Mouse (Mus musculus): ENCODE results near the gene Gm3646. TPM values are rescaled to one million over a fixed set of nuclear protein-coding genes. Genes with fewer than 3 reads are reported as not detected.

Gene Gm3646
- polyA plus RNA-seq, 1 experiment from 2014 or later = not detected

DNA sequence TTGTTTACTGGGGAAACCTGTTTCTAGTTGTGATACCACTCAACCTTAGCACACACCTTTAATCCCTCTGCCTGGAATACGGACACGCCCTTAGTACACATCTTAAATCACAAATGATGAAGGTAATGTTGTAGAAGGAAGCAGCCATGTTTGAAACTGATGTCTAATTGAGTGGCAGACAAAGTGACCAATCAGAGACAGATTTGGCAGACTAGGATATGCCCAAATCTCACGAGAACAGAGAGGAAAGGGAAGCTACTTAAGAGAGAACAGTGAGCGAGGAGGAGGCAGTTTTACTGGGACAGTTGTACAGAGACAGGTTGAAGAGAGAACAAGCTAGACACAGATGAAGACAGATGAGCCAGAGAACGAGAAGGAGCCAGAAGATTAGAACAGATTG, 10.6 kb upstream of the Gm3646 start:
- H3K4me1 ChIP-seq (ENCODE audit: insufficient read depth) = no peaks in the 10 kb centered on the region
- H3K27me3 ChIP-seq (ENCODE audit: insufficient read depth, low read length) = no peaks in the 10 kb centered on the region
- no peak for ATAC-seq (ENCODE audit: insufficient read depth)
- H3K9ac ChIP-seq = no peak overlapping the region
- WGBS = 78% methylated on average over 5 of the region's 5 CpGs
- DNase-seq = no peak
- TF ChIP-seq CTCF (IDR thresholded peaks at IDR 0.05; ENCODE audit: low read depth) = no peak
- no peaks in the 10 kb centered on the region for H3K9me3 ChIP-seq (ENCODE audit: low read depth, low read length)
- H3K4me2 ChIP-seq = no peak overlapping the region
- H3K27ac ChIP-seq (ENCODE audit: low read depth) = no peak overlapping the region
- H3K4me3 ChIP-seq (ENCODE audit: low read depth, low read length) = no peak overlapping the region
- H3K36me3 ChIP-seq (ENCODE audit: insufficient read depth) = no peaks in the 10 kb centered on the region

DNA sequence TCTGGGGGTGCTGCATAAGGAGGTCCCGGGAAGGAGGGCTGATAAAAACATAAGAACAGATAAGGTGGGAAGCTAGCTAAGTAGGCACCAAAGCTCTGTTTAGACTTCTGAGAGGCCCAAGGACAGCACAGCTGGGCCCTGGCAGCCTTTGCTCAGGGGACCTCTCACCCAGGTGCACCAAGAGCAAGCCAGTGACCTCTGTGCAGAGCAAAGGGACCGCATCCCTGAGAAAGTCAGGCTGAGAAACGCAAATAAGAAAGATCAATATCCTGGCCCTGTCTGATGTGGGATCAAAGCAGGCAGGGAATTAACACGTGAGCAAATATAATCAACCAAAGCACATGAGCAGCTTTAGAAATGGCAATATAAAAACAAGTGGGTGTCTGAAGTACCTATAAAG, 7.9 kb upstream of the Gm3646 start:
- no peak for DNase-seq

DNA sequence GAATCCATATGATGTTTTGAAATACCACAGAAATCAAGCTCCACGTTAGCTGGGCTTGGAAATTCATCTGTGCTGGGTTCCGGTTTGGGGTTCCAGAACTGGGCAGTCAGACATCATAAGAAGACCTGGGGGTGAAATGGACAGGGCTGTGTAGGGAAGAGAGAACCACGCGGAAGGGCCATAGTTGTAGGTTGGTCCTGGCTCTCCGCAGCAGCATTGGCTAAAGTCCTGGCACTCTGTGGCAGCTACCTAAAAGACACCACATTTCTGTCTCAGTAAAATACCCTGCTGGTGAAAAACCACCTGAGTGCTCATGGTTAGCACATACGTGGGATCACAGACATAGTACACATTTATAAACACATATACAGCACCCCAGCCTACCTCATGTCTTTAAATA, 343 bp downstream of the Gm3646 start:
- Histone ChIP-seq H3K27ac (ENCODE audit: low read depth) (no peak overlapping the region), H3K27me3 (ENCODE audit: insufficient read depth, low read length) (no peaks in the 10 kb centered on the region), H3K4me1 (ENCODE audit: insufficient read depth) (no peaks in the 10 kb centered on the region), H3K9ac (no peak overlapping the region), H3K4me2 (no peak overlapping the region), H3K36me3 (ENCODE audit: insufficient read depth) (no peaks in the 10 kb centered on the region), H3K4me3 (ENCODE audit: low read depth, low read length) (no peak overlapping the region), H3K9me3 (ENCODE audit: low read depth, low read length) (no peaks in the 10 kb centered on the region)
- WGBS = 80% methylated on average over 6 of the region's 6 CpGs
- DNase-seq = no peak
- TF ChIP-seq CTCF (IDR thresholded peaks at IDR 0.05; ENCODE audit: low read depth) = no peak
- ATAC-seq (ENCODE audit: insufficient read depth) = no peak

More for the DNA sequence above, 7.9 kb upstream of the Gm3646 start:
- Histone ChIP-seq H3K27ac (ENCODE audit: low read depth) (no peak overlapping the region), H3K9me3 (ENCODE audit: low read depth, low read length) (no peaks in the 10 kb centered on the region), H3K9ac (no peak overlapping the region), H3K27me3 (ENCODE audit: insufficient read depth, low read length) (no peaks in the 10 kb centered on the region), H3K36me3 (ENCODE audit: insufficient read depth) (no peaks in the 10 kb centered on the region), H3K4me3 (ENCODE audit: low read depth, low read length) (no peak overlapping the region), H3K4me2 (no peak overlapping the region), H3K4me1 (ENCODE audit: insufficient read depth) (no peaks in the 10 kb centered on the region)
- no peak for ATAC-seq (ENCODE audit: insufficient read depth)
- 38% methylated on average over 4 of the region's 4 CpGs for WGBS
- no peak for TF ChIP-seq CTCF (IDR thresholded peaks at IDR 0.05; ENCODE audit: low read depth)

DNA sequence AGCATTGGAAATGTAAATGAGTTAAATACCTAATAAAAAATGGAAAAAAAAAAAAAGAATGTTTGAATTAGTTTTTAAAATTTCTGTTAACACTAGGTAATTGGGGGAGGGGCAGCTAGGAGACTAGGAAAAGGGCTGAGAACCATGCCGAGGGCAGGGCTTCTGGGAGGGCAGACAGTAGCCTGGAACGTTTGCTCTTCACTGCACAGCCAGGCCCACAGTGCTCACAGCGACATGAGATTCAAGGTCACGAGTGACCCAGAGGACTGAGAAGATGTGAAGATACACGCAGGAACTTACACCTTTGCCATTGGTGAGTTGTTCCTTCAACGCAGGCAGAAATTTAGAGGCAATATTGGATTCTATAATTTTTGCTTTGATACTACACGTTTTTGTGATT, 2.2 kb downstream of the Gm3646 start:
- Histone ChIP-seq H3K9ac (no peak overlapping the region), H3K9me3 (ENCODE audit: low read depth, low read length) (no peaks in the 10 kb centered on the region), H3K4me1 (ENCODE audit: insufficient read depth) (no peaks in the 10 kb centered on the region), H3K27me3 (ENCODE audit: insufficient read depth, low read length) (no peaks in the 10 kb centered on the region), H3K4me3 (ENCODE audit: low read depth, low read length) (no peak overlapping the region), H3K4me2 (no peak overlapping the region), H3K27ac (ENCODE audit: low read depth) (no peak overlapping the region), H3K36me3 (ENCODE audit: insufficient read depth) (no peaks in the 10 kb centered on the region)
- ATAC-seq (ENCODE audit: insufficient read depth) = no peak
- 70% methylated on average over 7 of the region's 7 CpGs for WGBS
- no peak for TF ChIP-seq CTCF (IDR thresholded peaks at IDR 0.05; ENCODE audit: low read depth)
- DNase-seq = no peak

DNA sequence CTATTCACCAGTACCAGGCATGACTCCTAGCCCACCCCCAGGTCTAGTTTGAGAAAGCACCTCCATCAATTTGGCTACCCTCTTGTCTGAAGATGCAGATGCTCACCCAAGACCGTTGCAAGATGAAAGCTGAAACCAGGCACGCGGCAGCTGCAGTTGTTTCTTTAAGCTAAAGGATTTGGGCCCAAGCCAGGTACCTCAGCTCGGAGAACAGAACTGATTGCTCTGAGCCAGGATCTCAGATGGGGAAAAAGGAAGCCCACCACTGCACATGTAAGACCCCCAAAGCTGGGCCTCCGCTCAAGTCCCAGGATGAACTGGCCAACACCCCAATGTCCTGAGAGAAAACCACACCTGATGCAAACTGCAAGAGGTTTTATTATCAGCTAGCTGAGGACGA, 7.6 kb downstream of the Gm3646 start:
- Histone ChIP-seq H3K9me3 (ENCODE audit: low read depth, low read length) (no peaks in the 10 kb centered on the region), H3K27ac (ENCODE audit: low read depth) (no peak overlapping the region), H3K9ac (no peak overlapping the region), H3K4me2 (no peak overlapping the region), H3K36me3 (ENCODE audit: insufficient read depth) (no peaks in the 10 kb centered on the region), H3K27me3 (ENCODE audit: insufficient read depth, low read length) (no peaks in the 10 kb centered on the region), H3K4me3 (ENCODE audit: low read depth, low read length) (no peak overlapping the region), H3K4me1 (ENCODE audit: insufficient read depth) (no peaks in the 10 kb centered on the region)
- no peak for TF ChIP-seq CTCF (IDR thresholded peaks at IDR 0.05; ENCODE audit: low read depth)
- ATAC-seq (ENCODE audit: insufficient read depth) (no peak), DNase-seq (peak; percentile 25)
- 59% methylated on average over 6 of the region's 6 CpGs for WGBS

DNA sequence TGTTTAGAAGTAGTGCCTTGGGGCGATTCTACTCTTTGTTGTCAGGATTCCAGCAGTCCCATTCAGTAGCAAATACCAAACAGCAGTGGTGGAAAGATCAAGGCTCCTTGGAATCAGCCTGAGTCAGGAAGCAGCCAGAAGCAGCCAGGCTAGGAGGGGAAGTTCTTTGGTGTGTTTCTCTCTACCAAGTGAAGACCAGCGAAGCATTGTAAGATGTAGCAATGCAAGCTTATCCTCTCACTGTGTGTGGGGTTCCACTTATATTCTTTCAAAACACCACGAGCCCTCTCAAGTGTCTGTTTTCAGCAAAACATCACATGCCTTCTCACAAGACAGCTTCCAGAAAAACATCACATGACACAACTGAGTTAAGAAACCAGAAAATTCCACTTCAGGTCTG, 8.4 kb downstream of the Gm3646 start:
- DNase-seq (no peak), ATAC-seq (ENCODE audit: insufficient read depth) (no peak)
- H3K36me3 ChIP-seq (ENCODE audit: insufficient read depth) = no peaks in the 10 kb centered on the region
- no peaks in the 10 kb centered on the region for H3K4me1 ChIP-seq (ENCODE audit: insufficient read depth)
- no peak for TF ChIP-seq CTCF (IDR thresholded peaks at IDR 0.05; ENCODE audit: low read depth)
- H3K27ac ChIP-seq (ENCODE audit: low read depth) = no peak overlapping the region
- H3K9ac ChIP-seq = no peak overlapping the region
- H3K9me3 ChIP-seq (ENCODE audit: low read depth, low read length) = no peaks in the 10 kb centered on the region
- WGBS = 77% methylated on average over 3 of the region's 3 CpGs
- H3K4me2 ChIP-seq = no peak overlapping the region
- H3K4me3 ChIP-seq (ENCODE audit: low read depth, low read length) = no peak overlapping the region
- H3K27me3 ChIP-seq (ENCODE audit: insufficient read depth, low read length) = no peaks in the 10 kb centered on the region

DNA sequence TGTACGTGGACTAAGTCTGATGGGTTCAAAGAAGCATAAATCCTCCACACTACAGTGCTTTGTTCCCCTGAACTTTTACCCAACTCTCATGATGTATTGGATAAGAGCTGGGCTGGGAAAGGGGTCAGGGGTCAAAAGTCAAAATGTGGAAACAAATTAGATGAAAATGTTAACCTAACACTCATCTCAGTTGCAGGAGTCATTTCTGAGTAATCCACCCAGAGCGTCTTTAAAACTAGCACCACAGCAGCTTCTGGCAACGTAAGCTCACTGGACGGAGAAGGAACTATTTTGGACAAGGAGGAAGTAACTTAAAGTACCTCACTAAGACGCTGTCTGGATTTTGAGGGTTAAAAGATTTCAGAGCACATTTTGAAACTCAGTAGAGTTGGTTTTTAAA, 20.5 kb downstream of the Gm3646 start:
- no peak overlapping the region for H3K4me2 ChIP-seq
- WGBS = 57% methylated on average over 5 of the region's 5 CpGs
- ATAC-seq (ENCODE audit: insufficient read depth) (no peak), DNase-seq (no peak)
- H3K27ac ChIP-seq (ENCODE audit: low read depth) = no peak overlapping the region
- no peaks in the 10 kb centered on the region for H3K36me3 ChIP-seq (ENCODE audit: insufficient read depth)
- no peak for TF ChIP-seq CTCF (IDR thresholded peaks at IDR 0.05; ENCODE audit: low read depth)
- H3K9ac ChIP-seq = no peak overlapping the region
- H3K9me3 ChIP-seq (ENCODE audit: low read depth, low read length) = no peaks in the 10 kb centered on the region
- no peak overlapping the region for H3K4me3 ChIP-seq (ENCODE audit: low read depth, low read length)
- H3K27me3 ChIP-seq (ENCODE audit: insufficient read depth, low read length) = no peaks in the 10 kb centered on the region
- no peaks in the 10 kb centered on the region for H3K4me1 ChIP-seq (ENCODE audit: insufficient read depth)

DNA sequence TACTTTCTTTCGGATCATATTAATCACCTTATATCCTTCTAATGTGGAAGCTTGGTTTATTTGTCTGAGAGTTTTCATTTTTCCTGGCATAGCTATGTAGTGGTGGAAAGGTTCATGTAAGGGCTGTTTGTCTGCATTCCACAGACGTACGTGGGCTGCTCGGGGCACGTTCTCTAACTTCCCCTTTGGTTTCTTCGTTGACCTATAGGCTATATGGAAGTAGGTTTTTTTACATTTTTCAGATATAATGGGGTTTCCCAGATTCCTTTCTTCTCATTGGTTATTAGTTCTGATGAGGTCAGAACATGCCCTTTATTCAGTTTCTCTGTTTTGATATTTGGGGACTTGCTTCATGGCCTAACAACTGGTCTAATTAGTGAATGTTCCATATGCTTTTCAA, 23.3 kb downstream of the Gm3646 start:
- Histone ChIP-seq H3K9me3 (ENCODE audit: low read depth, low read length) (no peaks in the 10 kb centered on the region), H3K4me1 (ENCODE audit: insufficient read depth) (no peaks in the 10 kb centered on the region; the same call in 1 of the 2 replicates), H3K27ac (ENCODE audit: low read depth) (no peak overlapping the region), H3K4me2 (no peak overlapping the region), H3K9ac (no peak overlapping the region), H3K36me3 (ENCODE audit: insufficient read depth) (no peaks in the 10 kb centered on the region), H3K4me3 (ENCODE audit: low read depth, low read length) (no peak overlapping the region), H3K27me3 (ENCODE audit: insufficient read depth, low read length) (no peaks in the 10 kb centered on the region)
- TF ChIP-seq CTCF (IDR thresholded peaks at IDR 0.05; ENCODE audit: low read depth) = no peak
- DNase-seq (no peak), ATAC-seq (ENCODE audit: insufficient read depth) (no peak)
- 72% methylated on average over 6 of the region's 6 CpGs for WGBS
